Mouse (Mus musculus) retina, embryonic 14.5 days (tissue): Measurements from ENCODE around the gene Hook2.

Experiments
- DNase-seq: peaks from one replicate; pipeline ENCODE4 v3.0.0-alpha.2; 2015; ENCODE audit warnings: low spot score

Hook2 gene

GRCm38 (mm10) chr8:85032622-85033311, 42.4 kb downstream of the Hook2 start:
- no peak for DNase-seq

DNA sequence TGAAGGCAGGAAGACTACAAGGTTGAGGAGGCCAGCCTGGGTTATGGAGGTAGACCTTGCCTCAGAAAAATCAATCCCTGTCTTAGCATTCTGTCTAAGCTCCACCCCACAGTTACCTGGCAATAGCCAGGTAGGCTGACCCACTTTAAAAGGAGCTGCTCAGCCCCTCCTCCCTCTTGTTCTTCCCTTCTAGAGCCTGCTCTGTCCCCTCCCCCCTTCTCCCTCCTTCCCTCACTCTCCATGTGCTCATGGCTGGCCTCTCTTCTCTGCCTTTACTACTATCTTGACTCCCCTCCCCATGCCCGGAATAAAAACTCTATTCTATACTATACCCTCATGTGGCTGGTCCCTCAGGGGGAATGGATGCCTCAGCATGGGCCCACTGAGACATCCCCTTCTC, 43.5 kb downstream of the Hook2 start:
- no peak for DNase-seq

GRCm38 (mm10) chr8:85034764-85035163, 44.4 kb downstream of the Hook2 start:
- DNase-seq: peak; percentile 80

GRCm38 (mm10) chr8:85035165-85035727, 44.8 kb downstream of the Hook2 start:
- DNase-seq: peak; percentile 29

GRCm38 (mm10) chr8:85035728-85036310, 45.4 kb downstream of the Hook2 start:
- no peak for DNase-seq

GRCm38 (mm10) chr8:85036381-85036717, 45.9 kb downstream of the Hook2 start:
- DNase-seq: no peak

GRCm38 (mm10) chr8:85036718-85037365, 46.4 kb downstream of the Hook2 start, which contains the start of gene Tnpo2:
Gene Tnpo2, plus strand, starts transcription at chr8:85036915.
- DNase-seq: peak; percentile 94

DNA sequence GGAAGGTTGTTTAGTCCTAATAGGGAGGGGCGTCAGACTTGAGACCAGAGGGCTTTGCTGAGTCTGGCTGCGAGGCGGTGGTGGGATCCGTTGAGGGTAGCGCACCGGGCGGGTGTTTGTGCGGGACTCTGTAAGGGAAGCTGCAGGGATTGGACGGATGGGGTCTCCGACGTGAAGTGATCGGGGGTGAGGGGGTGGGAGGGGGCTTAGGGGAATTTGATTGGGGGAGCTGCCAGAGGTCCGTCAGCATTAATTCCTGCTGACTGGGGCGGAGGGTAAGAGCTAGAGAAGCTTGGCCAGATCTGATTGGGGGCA, 46.9 kb downstream of the Hook2 start:
- DNase-seq: peak; percentile 66

GRCm38 (mm10) chr8:85037681-85038531, 47.5 kb downstream of the Hook2 start:
- peak; percentile 49 for DNase-seq

DNA sequence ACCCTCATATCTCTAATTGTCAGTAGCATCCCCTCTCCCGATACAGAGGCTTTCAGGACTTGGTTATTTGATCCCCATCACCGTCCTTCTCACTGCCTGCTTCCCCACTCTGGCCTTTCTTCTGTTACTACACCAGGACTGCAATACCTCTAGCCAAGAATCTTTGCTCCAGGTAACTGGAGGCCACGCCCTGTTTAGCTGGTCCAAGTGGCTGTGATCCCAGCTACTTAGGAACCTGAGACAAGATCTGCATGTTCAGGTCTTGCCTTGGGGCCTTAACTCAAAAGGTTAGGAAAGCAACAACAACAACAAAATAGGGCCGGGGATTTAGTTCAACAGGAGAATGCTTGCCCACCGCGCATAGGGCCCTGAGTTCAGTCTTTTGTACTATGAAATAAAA, 53.2 kb downstream of the Hook2 start:
- no peak for DNase-seq
